Mouse (Mus musculus) forebrain, postnatal 0 days (tissue): ENCODE measurements around the gene Bcl7a. TPM values are rescaled to one million over a fixed set of nuclear protein-coding genes. Genes with fewer than 3 reads are reported as not detected.
A peak's percentile ranks its signal among the peaks of the same experiment; 100 is the strongest.

Source experiments
- ATAC-seq: fragments of 200-750 bp; cut with Nextera tagmentation; 2 replicates; pipeline ENCODE4 v1.8.0; 2017; ENCODE audit warnings: mild to moderate bottlenecking, moderate library complexity
- DNase-seq: peaks from one replicate; pipeline ENCODE4 v3.0.0-alpha.2; 2015
- H3K27ac ChIP-seq: fragments of 300-500 bp; sonication (generic); 2 replicates; pipeline ENCODE4 v1.5.1; 2014; ENCODE audit warnings: low read depth, mild to moderate bottlenecking, antibody characterized with exemption, low read length, moderate library complexity, mixed read lengths
- H3K27me3 ChIP-seq: fragments of 300-500 bp; sonication (generic); 2 replicates; pipeline ENCODE4 v1.6.1; 2014; ENCODE audit warnings: mild to moderate bottlenecking, low read length, mixed read lengths; ENCODE audit not compliant: insufficient read depth
- H3K36me3 ChIP-seq: fragments of 300-500 bp; sonication (generic); 2 replicates; pipeline ENCODE4 v1.6.1; 2014; ENCODE audit warnings: mild to moderate bottlenecking, moderate library complexity; ENCODE audit not compliant: insufficient read depth
- H3K4me1 ChIP-seq: fragments of 300-500 bp; sonication (generic); 2 replicates; pipeline ENCODE4 v1.6.1; 2014; ENCODE audit warnings: antibody characterized with exemption; ENCODE audit not compliant: insufficient read depth
- H3K4me2 ChIP-seq: fragments of 300-500 bp; sonication (generic); 2 replicates; pipeline ENCODE4 v1.6.1; 2014; ENCODE audit warnings: low read depth, mild to moderate bottlenecking, moderate library complexity
- H3K4me3 ChIP-seq: fragments of 300-500 bp; sonication (generic); 2 replicates; pipeline ENCODE4 v1.5.1; 2014; ENCODE audit warnings: low read depth, low read length, mixed read lengths
- H3K9ac ChIP-seq: fragments of 300-500 bp; sonication (generic); 2 replicates; pipeline ENCODE4 v1.6.1; 2014; ENCODE audit warnings: mild to moderate bottlenecking
- H3K9me3 ChIP-seq: fragments of 300-500 bp; sonication (generic); 2 replicates; pipeline ENCODE4 v1.6.1; 2016; ENCODE audit warnings: low read length
- CTCF ChIP-seq: sonication (generic); IDR thresholded peaks from 2 replicates; pipeline ENCODE4 v1.5.1; 2016; ENCODE audit warnings: antibody characterized with exemption, control low read depth, low read depth
- WGBS: fragments of 180-500 bp; shearing (Covaris S2); extraction: QIAGEN DNeasy Blood & Tissue Kit; methylation state at CpG from one replicate; pipeline ENCODE4 v1.1.7; 2014; 5-methylcytosine and 5-hydroxymethylcytosine counted together
- polyA plus RNA-seq: library from polyadenylated mRNA; unstranded; fragments of >200 nt; fragmentation: Nextera tagmentation; extraction: Ambion mirVana; gene quantifications from 2 replicates; pipeline ENCODE4 v1.2.1, GENCODE M21; 2015
- total RNA-seq: library from RNA; depleted of rRNA; stranded (reverse); fragments of >200 nt; gene quantifications from 2 replicates; pipeline ENCODE4 v1.2.3, GENCODE M21; 2014

Gene Bcl7a
- total and polyA plus RNA-seq, 2 experiments from 2014 or later, result 38.3 to 56.0 TPM

DNA sequence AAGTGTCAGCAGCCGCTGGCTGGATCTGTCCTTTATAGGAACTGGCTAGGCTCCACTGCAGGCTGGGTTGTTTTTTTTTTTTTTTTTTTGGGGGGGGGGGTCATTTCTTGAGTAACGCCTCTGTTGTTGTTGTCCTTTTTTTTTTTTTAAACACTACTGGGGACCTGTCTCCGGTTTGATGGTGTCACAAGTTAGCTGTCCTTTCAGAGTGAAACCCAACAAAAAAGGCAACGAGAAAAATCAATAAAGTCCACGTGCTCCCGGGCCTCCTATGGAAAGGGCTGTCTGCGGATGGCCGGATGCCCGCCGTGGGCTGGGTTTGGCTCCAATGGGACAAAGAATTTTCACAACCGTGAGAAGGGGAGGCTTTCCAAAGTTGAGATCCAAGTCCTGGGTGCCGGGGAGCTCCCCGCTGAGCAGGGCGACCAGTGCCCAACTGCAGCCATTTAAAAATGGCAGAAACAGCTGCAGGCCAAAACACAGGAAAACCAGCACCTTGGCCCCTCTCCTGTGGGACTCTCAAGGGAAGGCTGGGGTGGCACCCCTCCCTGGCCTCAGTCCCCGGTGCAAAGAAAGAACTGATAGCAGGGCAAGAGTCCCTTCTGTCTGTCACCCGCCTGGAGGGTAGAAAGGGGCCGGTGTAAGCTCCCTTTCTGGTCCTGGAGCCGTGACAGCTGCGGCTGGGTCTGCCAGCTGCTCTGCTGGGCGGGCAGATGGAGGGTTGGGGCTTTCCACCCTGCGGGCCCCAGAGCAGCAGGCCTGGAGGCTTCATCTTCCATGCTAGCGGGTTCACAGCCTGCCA lies 2.4 kb downstream of the Bcl7a start:
- Histone ChIP-seq H3K4me2 (peak overlapping the region; percentile 67), H3K27ac (peak overlapping the region; percentile 99), H3K27me3 (no peaks in the 10 kb centered on the region), H3K4me1 (peaks cover 20% of the 10 kb centered on the region), H3K9ac (peak overlapping the region; percentile 94), H3K4me3 (peak overlapping the region; percentile 97), H3K9me3 (no peaks in the 10 kb centered on the region), H3K36me3 (0 out of 2 replicates have a peak, but pooled peaks cover 4% of the 10 kb centered on the region)
- ATAC-seq, result peak; percentile 50
- no peak for TF ChIP-seq CTCF
- WGBS, result 1% methylated on average over 22 of the region's 22 CpGs
- peak; percentile 84 for DNase-seq

DNA sequence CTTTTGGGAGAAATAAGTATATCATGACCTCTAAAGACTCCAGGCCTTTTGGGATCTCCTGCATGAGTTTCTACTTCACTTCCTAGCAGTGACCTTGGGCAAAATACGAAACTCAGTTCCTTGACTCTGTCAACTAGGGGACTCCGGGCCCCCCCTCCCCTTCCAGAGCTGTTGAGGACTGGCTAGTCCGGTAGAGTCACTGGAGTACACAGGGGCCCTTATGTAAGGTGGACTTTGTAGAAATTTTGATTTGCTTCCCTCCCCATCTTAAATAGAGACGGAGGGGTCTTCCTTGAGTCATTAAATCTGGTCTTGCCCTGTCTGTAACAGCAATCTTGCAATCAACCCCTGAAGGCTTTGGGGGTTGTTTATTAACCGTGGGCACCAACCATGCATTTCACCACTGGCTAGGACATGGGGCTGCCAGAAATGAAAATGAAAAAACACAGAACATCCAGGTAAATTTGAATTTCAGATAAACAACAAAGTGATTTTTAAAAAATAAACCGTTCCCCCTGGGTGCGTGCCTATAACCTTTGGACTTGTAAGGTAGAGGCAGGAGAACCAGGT lies 3.2 kb downstream of the Bcl7a start:
- DNase-seq, result no peak
- ATAC-seq, result no peak
- 0 out of 2 replicates have a peak, but pooled peaks cover 4% of the 10 kb centered on the region for H3K36me3 ChIP-seq
- peak overlapping the region; percentile 94 for H3K9ac ChIP-seq
- no peak for TF ChIP-seq CTCF
- no peaks in the 10 kb centered on the region for H3K9me3 ChIP-seq
- peak overlapping the region; percentile 99 for H3K27ac ChIP-seq
- 56% methylated on average over 7 of the region's 7 CpGs for WGBS
- no peaks in the 10 kb centered on the region for H3K27me3 ChIP-seq
- peak overlapping the region; percentile 97 for H3K4me3 ChIP-seq
- peak overlapping the region; percentile 67 for H3K4me2 ChIP-seq
- peaks cover 20% of the 10 kb centered on the region for H3K4me1 ChIP-seq

DNA sequence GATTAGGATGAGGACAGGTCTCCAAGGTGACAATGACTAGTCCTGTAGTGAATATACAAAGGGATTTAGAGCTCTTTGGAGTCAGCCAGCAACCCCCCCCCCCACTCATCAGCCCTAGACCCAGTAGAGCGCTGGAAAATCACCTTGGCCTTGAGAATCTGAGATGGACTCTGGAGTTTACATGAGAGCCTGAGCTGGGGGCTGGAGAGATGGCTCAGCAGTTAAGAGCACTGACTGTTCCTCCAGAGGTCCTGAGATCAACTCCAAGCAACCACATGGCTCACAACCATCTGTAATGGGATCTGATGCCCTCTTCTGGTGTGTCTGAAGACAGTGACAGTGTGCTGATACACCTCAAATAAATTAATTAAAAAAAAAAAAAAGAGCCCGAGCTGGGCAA lies 4.4 kb downstream of the Bcl7a start:
- Histone ChIP-seq H3K9me3 (no peaks in the 10 kb centered on the region), H3K9ac (no peak overlapping the region), H3K27ac (no peak overlapping the region), H3K4me1 (peaks cover 20% of the 10 kb centered on the region), H3K4me3 (no peak overlapping the region), H3K27me3 (no peaks in the 10 kb centered on the region), H3K4me2 (no peak overlapping the region), H3K36me3 (0 out of 2 replicates have a peak, but pooled peaks cover 4% of the 10 kb centered on the region)
- DNase-seq (no peak), ATAC-seq (no peak)
- no peak for TF ChIP-seq CTCF
- WGBS, result 85% methylated on average over 2 of the region's 2 CpGs

DNA sequence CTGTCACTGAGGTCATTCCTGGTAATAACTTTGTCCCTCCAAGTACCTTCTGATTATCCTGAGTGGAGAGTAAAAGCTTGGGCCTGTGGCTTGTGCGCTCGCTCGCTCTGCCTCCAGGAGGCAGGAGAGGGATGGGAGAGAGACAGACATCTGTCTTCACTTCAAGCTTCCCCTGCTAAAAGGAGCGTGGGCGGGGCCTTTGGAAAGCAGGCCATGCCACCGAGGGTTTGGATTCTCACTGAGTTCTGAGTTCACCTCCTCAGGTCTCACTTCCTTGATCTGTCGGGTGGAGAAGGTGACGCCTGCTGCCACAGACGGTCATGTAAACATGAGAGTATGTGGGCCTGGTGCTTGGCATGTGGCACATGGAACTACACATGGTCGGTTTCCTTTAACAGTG lies 6.8 kb downstream of the Bcl7a start:
- peaks cover 15% of the 10 kb centered on the region for H3K4me1 ChIP-seq
- TF ChIP-seq CTCF, result peak; percentile 25; the same call in 1 of the 2 replicates
- ATAC-seq (no peak), DNase-seq (no peak)
- H3K9ac ChIP-seq, result no peak overlapping the region
- no peaks in the 10 kb centered on the region for H3K27me3 ChIP-seq
- H3K36me3 ChIP-seq, result peaks cover 9% of the 10 kb centered on the region
- H3K4me2 ChIP-seq, result no peak overlapping the region
- WGBS, result 63% methylated on average over 10 of the region's 10 CpGs
- no peaks in the 10 kb centered on the region for H3K9me3 ChIP-seq
- no peak overlapping the region for H3K4me3 ChIP-seq
- H3K27ac ChIP-seq, result no peak overlapping the region

DNA sequence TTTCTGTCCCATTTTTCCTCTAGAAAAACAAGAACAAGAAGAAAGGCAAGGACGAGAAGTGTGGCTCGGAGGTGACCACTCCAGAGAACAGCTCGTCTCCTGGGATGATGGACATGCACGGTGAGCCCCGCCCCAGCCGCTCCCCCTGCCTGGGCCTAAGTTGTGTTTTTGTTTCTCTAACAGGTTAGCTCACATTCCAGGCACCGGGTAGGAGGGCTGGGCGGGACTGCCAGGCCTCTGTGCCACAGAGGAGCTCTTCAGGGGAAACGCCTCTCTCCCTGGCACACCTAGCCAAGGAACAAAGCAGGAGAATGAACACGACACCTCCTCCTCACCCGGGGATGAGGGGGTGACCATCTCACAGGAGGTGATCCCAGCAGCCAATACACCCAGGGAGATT lies 12.3 kb downstream of the Bcl7a start:
- peaks cover 54% of the 10 kb centered on the region for H3K36me3 ChIP-seq
- 83% methylated on average over 11 of the region's 11 CpGs for WGBS

DNA sequence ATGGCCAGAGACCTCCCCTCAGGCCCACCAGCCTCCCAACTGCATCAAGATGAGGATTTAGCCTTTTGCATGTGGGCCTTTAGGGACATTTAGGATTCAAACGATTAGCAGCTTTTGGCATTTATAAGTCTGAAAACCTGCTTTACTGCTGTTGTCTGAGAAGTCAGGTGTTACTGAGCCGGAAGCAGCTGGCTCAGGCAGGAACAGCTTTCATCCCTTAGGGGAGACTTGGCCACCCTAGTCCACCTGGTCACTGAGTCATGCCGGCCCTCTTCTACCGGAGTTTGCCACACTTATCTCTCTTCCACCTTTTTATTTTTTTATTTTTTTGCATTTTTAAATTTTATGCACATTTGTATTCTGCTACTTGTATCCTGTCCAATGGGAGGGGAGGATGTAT lies 13.6 kb downstream of the Bcl7a start:
- Histone ChIP-seq H3K27ac (no peak overlapping the region), H3K36me3 (peaks cover 67% of the 10 kb centered on the region), H3K9ac (no peak overlapping the region), H3K27me3 (no peaks in the 10 kb centered on the region), H3K4me1 (no peaks in the 10 kb centered on the region), H3K4me3 (no peak overlapping the region), H3K9me3 (no peaks in the 10 kb centered on the region), H3K4me2 (no peak overlapping the region)
- TF ChIP-seq CTCF, result no peak
- 94% methylated on average over 4 of the region's 4 CpGs for WGBS
- DNase-seq (no peak), ATAC-seq (no peak)

More for the DNA sequence above, 12.3 kb downstream of the Bcl7a start:
- Histone ChIP-seq H3K9ac (no peak overlapping the region), H3K4me2 (no peak overlapping the region), H3K4me1 (no peaks in the 10 kb centered on the region), H3K9me3 (no peaks in the 10 kb centered on the region), H3K4me3 (no peak overlapping the region), H3K27ac (no peak overlapping the region), H3K27me3 (no peaks in the 10 kb centered on the region)
- TF ChIP-seq CTCF, result no peak
- no peak for DNase-seq
- no peak for ATAC-seq

DNA sequence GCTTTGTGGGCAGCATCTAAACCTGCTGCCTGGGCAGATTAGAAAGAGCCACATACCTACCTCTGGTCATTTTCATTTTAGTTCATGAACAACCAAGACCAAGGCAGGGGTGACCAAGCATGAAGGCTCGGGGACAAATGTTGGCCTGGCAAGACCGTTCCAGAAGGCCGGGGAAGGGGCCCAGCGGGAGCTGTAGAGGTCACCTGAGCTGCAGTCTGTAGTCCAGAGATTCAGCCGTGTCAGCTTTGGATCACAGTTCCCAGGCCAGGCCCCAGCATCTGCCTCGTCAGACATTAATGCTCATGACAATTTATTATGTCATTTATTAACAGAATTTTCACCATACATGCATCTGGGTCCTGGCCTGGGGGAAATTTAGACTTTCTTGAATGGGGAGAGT lies 15.8 kb downstream of the Bcl7a start:
- Histone ChIP-seq H3K4me1 (no peaks in the 10 kb centered on the region), H3K27me3 (no peaks in the 10 kb centered on the region), H3K4me3 (no peak overlapping the region), H3K36me3 (peaks cover 89% of the 10 kb centered on the region), H3K9ac (no peak overlapping the region), H3K4me2 (no peak overlapping the region), H3K9me3 (no peaks in the 10 kb centered on the region), H3K27ac (no peak overlapping the region)
- DNase-seq (no peak), ATAC-seq (no peak)
- TF ChIP-seq CTCF, result no peak
- 90% methylated on average over 6 of the region's 6 CpGs for WGBS
